Mouse (Mus musculus) kidney, adult 18-20 months (tissue): Measurements from ENCODE around the gene Noto.

ENCODE experiments used
- DNase-seq: peaks from one replicate; pipeline ENCODE4 v3.0.0; 2021

Gene Noto

DNA sequence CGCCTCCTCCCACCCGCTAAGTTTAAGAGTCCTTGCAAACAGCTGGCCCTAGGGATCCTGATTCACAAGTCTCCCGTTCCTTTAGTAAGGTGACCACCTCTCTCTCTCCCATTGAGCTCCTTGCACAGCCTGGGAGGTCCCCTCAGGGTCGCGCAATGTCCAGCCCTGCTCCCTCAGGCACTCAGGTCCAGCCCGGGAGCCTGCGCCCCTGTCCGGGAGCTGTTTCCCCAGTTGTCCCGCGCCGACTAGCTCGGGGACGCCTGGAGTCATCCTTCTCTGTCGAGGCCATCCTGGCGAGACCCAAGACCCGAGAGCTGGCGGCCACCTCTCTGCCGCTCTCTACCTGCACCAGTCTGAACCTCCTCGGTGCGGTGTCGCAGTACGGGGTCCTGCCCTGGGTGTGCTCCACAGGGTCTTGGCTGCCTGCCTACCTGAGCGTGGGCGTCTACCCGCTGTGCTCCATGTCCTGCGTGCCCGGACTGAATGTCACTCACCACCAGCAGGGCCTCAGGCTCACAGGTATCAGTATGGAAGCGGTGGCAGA, at the start of gene Noto:
Noto (plus strand) TSS at position 51 of the 544 bp plus-strand sequence.
- no peak for DNase-seq

DNA sequence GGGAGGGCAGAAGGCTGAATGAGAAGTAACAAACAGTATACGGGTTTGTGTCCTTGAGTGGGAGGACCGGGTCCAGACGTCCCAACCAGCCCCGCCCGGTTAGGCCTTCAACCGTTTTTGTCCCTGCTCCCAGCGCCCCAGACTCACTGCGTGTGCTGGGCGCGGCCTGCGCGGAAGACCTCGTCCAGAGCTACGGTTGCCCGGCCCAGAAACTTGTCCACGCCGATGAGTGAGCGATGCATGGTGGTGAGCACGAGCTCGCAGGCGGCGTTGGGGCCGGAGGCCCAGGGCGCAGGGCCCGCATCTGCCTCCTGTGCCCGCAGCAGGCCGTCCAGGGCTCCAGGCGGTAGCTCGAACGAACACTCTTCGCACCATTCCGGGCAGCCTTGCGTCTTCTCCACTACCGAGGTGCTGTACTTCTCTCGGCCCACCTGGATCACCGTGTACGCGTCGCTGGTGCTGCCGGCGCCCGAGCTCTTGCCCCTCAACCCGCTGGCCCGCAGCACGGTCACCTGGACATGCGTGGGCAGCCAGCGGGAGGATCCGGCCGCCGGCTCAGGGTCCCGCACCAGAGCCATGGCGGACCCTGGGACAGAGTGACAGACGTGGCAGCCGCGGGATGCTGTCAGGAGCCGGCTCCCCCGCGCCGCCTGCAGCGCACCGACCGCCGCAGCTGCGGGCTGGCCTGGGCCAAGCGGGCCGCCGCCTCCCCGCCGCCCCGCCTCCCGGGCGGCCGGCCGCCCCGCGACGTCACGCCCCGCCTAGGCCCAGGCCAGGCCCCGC, 49.5 kb upstream of the Noto start, which contains the start of gene Rab11fip5:
Rab11fip5 (minus strand) TSS at position 684 of the 783 bp plus-strand sequence.
- DNase-seq, result peak; percentile 69

DNA sequence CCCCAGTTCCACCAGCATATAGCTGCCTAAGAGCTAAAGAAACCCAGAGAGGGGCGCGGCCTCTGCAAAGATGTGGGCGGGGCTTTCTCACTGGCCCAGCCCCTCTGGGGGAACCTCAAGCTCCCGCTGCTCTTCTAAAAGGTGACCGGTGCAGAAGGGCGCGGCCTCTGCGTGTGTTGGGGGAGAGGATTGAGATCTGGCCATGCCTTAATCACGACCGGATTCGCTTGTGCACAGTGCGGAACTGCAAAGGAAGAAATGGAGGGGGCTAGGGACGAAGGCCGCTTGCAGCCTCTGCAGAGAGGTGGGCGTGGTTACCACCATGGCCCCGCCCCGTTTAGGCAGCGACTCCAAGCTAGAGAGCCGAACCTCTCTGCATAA, 49.0 kb upstream of the Noto start:
- peak; percentile 99 for DNase-seq

GRCm38 (mm10) chr6:85377066-85377734, 46.5 kb upstream of the Noto start:
- DNase-seq, result no peak

DNA sequence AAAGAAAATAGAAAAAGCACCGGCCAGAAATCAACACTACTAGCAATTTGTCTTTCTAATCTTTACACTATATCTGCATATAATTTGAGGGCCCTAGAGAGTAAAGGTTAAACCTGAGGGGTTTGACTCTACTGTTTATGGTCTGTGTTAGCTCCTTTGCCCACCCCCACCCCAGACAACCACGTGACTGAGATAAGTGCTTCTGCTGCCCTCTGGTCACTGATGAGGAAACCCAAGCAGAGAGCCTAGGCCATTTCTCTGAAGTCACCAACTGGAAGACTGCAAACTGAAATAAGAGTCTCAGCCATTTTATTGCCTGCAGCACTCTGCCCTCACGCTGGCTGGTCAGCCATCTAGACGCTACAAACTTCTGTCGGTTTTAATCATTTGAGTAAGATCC, 45.8 kb upstream of the Noto start:
- DNase-seq, result no peak

- DNase-seq, result no peak
Measured at GRCm38 (mm10) chr6:85378629-85379028, 45.1 kb upstream of the Noto start.

DNA sequence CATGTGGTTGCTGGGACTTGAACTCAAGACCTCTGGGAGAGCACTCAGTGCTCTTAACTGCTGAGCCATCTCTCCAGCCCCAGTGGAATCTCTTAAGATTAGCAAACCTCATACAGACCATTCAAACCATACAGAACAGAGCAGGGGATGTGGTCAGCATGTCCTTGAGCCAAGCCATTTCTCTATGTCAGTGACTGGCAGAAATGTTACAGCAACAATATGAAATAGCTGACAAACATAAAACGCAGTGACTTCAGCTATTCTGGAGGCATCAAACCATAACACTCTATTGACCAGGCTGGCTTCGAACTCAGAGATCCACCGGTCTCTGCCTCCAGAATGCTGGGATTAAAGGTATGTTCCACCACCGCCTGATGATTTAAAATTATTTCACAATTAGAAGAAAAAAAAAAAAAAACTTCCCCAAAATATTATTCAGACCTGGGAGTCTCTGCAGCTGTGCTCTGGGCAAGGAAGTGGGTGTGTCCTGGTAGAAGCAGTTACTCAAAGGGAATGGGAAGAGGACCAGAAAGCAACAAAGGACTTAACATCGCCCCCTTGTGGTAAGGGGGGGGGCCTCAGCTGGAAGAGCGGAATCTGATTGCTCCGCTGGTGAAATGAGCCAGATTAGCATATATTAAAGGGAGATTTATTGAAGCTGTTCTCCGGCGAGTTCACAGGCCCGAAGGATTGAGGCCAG, 43.3 kb upstream of the Noto start:
- DNase-seq, result peak; percentile 85

GRCm38 (mm10) chr6:85380901-85381647, 42.6 kb upstream of the Noto start:
- DNase-seq, result no peak

DNA sequence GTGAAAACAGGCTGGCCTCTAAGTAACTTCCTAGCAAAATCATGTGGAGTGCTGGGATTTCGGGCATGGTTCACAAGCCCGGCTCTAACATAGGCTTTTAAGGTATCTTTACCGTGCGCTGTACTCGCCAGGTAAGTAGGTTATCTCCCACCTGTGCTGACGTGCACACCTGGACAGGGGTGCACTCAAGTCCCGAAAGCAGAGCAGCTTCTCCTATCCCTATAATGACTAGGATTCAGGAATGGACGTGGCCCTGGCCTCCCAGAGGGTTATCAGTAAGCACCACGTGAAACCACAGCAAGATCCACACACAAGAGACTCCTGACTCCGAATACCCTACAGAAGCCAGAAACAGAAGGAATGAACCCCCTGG, 42.1 kb upstream of the Noto start:
- DNase-seq, result no peak

GRCm38 (mm10) chr6:85382791-85383190, 40.9 kb upstream of the Noto start:
- DNase-seq, result no peak

- no peak for DNase-seq
Measured at GRCm38 (mm10) chr6:85388608-85389007, 35.1 kb upstream of the Noto start.

- peak; percentile 79 for DNase-seq
Measured at GRCm38 (mm10) chr6:85391803-85392202, 31.9 kb upstream of the Noto start.

GRCm38 (mm10) chr6:85395360-85395759, 28.3 kb upstream of the Noto start:
- no peak for DNase-seq

- DNase-seq, result peak; percentile 79
Measured at GRCm38 (mm10) chr6:85397165-85397564, 26.5 kb upstream of the Noto start.

- DNase-seq, result peak; percentile 42
Measured at GRCm38 (mm10) chr6:85399715-85400114, 24.0 kb upstream of the Noto start.

GRCm38 (mm10) chr6:85402613-85403012, 21.1 kb upstream of the Noto start:
- no peak for DNase-seq

- DNase-seq, result no peak
Measured at GRCm38 (mm10) chr6:85403039-85403438, 20.6 kb upstream of the Noto start.

- DNase-seq, result no peak
Measured at GRCm38 (mm10) chr6:85409003-85409402, 14.7 kb upstream of the Noto start.

GRCm38 (mm10) chr6:85410771-85411273, 12.9 kb upstream of the Noto start:
- DNase-seq, result peak; percentile 56

DNA sequence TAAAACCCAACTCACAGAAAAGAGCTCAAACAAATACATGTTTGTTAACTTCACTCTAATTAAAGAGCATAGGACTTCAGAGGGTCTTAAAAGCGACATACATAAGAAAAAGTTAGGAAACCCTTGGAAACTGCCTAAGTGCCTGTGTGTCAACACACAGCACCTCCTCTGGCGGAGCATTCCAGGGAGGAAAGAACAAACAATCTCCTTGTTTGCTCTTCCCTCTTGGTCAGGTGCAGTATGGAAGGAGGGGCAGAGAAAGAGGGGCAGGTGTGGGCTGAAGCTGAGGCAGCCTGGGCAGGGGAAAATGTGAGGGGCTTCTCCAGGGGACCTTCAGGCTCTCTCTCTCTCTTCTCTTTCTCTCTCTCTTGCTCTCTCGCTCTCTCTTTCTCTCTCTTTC, 7.9 kb upstream of the Noto start:
- no peak for DNase-seq

DNA sequence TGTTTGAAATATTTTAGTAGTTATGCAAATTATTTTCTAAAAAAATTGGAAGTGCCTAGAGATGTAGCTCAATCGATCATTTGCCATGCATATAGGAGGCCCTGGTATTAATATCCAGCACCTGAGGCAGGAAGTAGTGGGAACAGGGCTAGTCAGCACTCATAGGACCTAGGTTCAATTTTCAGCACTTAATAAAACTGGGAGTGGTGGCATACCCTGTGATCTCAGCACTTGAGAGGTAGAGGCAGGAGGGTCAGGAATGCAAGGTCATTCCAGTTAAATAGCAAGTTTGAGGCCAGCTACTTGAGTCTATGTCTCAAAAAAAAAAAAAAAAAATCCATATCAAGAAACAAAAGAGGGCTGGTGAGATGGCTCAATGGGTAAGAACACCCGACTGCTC, 4.5 kb upstream of the Noto start:
- DNase-seq, result no peak

DNA sequence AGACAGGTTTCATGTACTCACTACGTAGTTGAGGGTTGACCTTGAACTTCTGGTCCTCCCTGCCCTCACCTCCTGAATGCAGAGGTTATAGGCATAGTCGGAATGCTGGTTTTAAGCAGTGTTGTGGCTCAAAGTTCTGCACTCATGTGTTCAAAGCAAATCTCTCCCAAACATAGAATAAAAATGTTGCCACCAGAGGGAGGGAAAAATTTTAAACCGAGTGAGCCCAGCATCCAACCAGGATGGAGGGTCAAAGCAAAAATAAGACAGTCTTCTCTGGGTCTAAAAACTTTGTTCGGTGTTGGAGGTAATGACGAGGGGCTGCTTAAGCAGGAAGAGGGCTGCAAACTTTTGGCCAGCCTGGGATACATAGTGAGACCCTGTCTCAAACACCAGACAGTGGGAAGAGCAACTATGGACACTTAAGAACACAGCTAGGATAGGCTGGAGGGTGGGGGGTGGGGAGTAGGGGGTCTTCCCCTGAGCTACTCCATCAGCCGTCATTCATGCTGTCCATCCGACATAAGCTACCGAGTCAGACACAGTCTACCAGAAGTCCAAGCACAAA, 7.7 kb downstream of the Noto start:
- no peak for DNase-seq
